ENCODE assay signal across 25 mouse cellular contexts in the genomic region with DNA sequence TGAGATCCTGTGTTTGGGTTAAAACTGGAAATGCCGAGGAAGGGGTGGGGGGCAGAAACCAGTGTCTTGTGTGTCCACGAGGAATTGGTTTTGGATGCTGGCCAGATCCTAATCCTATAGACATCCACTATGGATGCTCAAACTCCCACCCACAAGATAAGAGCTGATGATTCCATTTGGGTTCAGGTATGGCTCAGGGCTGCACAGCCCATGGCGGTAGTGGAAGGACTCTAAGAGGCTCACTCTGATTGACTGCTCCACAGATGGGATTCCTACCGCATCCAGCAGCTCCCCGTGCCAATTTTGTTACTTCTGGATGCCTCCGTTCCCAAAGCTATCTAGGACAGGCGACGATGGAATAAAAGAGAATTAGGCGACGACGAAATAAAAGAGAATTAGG. TPM values are rescaled to one million over a fixed set of nuclear protein-coding genes. Genes with fewer than 3 reads are reported as not detected.
DNase-seq lines count a peak whose midpoint lies in the region; ATAC-seq and TF ChIP-seq lines count a peak whose summit lies in the region.
"Had no signal": no experiment of that assay in that cellular context is flagged by ENCODE, and none has a peak within 500 bp of the region (broad histone marks: within the 10 kb centered on the region; RNA-seq: fewer than 3 reads in every experiment).

No protein-coding gene starts in this region.

- no peak overlapping the region for H3K9ac ChIP-seq in midbrain, embryonic 11.5 days (ENCODE audit: low read length)
- H3K9ac ChIP-seq: forebrain, postnatal 0 days; hindbrain, embryonic 14.5 days; intestine, embryonic 15.5 days had no signal

- peak overlapping the region; percentile 93 for H3K27ac ChIP-seq in layer of hippocampus, adult 2 months
- peak overlapping the region; percentile 71 for H3K27ac ChIP-seq in cortical plate, adult 2 months (ENCODE audit: insufficient read depth, low read length)
- no peak overlapping the region for H3K27ac ChIP-seq in midbrain, embryonic 11.5 days (ENCODE audit: low read depth, low read length)
- H3K27ac ChIP-seq: forebrain, embryonic 10.5 days; gastrocnemius, adult 2 months; hindbrain, embryonic 14.5 days; intestine, embryonic 15.5 days had no signal

- no peaks in the 10 kb centered on the region for H3K9me3 ChIP-seq in midbrain, embryonic 11.5 days (ENCODE audit: control insufficient read depth, low read length)
- H3K9me3 ChIP-seq: forebrain, embryonic 10.5 days; intestine, embryonic 15.5 days had no signal

- no peak overlapping the region for H3K4me2 ChIP-seq in midbrain, embryonic 11.5 days
- H3K4me2 ChIP-seq: heart, embryonic 11.5 days; hindbrain, embryonic 14.5 days; intestine, embryonic 15.5 days had no signal

- H3K4me1 ChIP-seq in cortical plate, adult 2 months (ENCODE audit: control insufficient read depth, insufficient read depth, low read length), result peaks cover 55% of the 10 kb centered on the region
- peaks cover 4% of the 10 kb centered on the region; the same call in 1 of the 2 replicates for H3K4me1 ChIP-seq in midbrain, embryonic 11.5 days (ENCODE audit: control insufficient read depth, insufficient read depth, low read length)
- H3K4me1 ChIP-seq: intestine, embryonic 15.5 days had no signal

- no peak for ATAC-seq in midbrain, embryonic 11.5 days (ENCODE audit: low FRiP score)
- ATAC-seq: CD4-positive, CD25-positive, alpha-beta regulatory T cell, adult 4 months; forebrain, embryonic 14.5 days; forebrain, postnatal 0 days; intestine, embryonic 15.5 days had no signal

- WGBS in midbrain, embryonic 11.5 days, result 89% methylated on average over 11 of the region's 11 CpGs

- no peak for TF ChIP-seq POLR2A in cortical plate, adult 2 months (IDR thresholded peaks at IDR 0.05; ENCODE audit: extremely low read depth, insufficient read depth, low read length)

- H3K36me3 ChIP-seq in midbrain, embryonic 11.5 days (ENCODE audit: control insufficient read depth, insufficient read depth, low read length), result no peaks in the 10 kb centered on the region
- H3K36me3 ChIP-seq: forebrain, embryonic 10.5 days; intestine, embryonic 15.5 days had no signal

- no peak overlapping the region for H3K4me3 ChIP-seq in layer of hippocampus, adult 2 months
- no peak overlapping the region for H3K4me3 ChIP-seq in cortical plate, adult 2 months (ENCODE audit: insufficient read depth, low read length)
- no peak overlapping the region for H3K4me3 ChIP-seq in midbrain, embryonic 11.5 days (ENCODE audit: low read depth, low read length)
- H3K4me3 ChIP-seq: forebrain, embryonic 10.5 days; gastrocnemius, adult 2 months; intestine, embryonic 15.5 days had no signal

- peak; percentile 56 to 66 for DNase-seq in cerebellum, postnatal 25 days
- DNase-seq in cerebellum, adult 8-10 months, result no peak
- no peak for DNase-seq in layer of hippocampus, adult 2 months (ENCODE audit: low spot score in 2 of 2)
- no peak for DNase-seq in layer of hippocampus, postnatal 14 days (ENCODE audit: low spot score in 2 of 2)
- DNase-seq in brain, adult 2 months (ENCODE audit: low read depth, low spot score), result peak; percentile 74
- no peak for DNase-seq in midbrain, embryonic 11.5 days (ENCODE audit: low spot score, missing footprints)
- DNase-seq: adrenal gland, adult 2 months; adrenal gland, postnatal 14 days; forebrain, postnatal 0 days; gastrocnemius, adult 2 months; gastrocnemius, postnatal 14 days; heart, adult 11 months; kidney, adult 11 months had no signal

- H3K27me3 ChIP-seq in midbrain, embryonic 11.5 days (ENCODE audit: control insufficient read depth, insufficient read depth, low read length), result no peaks in the 10 kb centered on the region
- H3K27me3 ChIP-seq: intestine, embryonic 15.5 days had no signal

- no peak for TF ChIP-seq CTCF in layer of hippocampus, adult 2 months (conservative IDR thresholded peaks at IDR 0.05)
- no peak for TF ChIP-seq CTCF in cortical plate, adult 2 months (IDR thresholded peaks at IDR 0.05; ENCODE audit: extremely low read depth, insufficient read depth, low read length)

RNA-seq across cellular contexts. Expression of a gene that starts 20.6 kb away (rescaled TPM):
- total RNA-seq in layer of hippocampus, adult 2 months (2021), result 100 to 1,000 TPM; 375 to 387 TPM
- total RNA-seq in layer of hippocampus, postnatal 14 days (2021), result 100 to 1,000 TPM; 355 to 364 TPM
- 442 and 456 TPM in 2 replicates for polyA plus RNA-seq in cortical plate, adult 2 months (2012; rRNA removed)
- polyA plus RNA-seq in midbrain, embryonic 11.5 days (2014; fragmentation: Nextera tagmentation; extraction: Ambion mirVana), result 1.2 TPM in 2 replicates
- total RNA-seq: hematopoietic stem cell, adult 5-6 weeks; MEL had no signal
- polyA plus RNA-seq: C2C12; CD4-positive, CD25-positive, alpha-beta regulatory T cell, adult 4 months; heart, embryonic 14.5 days; heart, postnatal 0 days had no signal

RNA-seq across cellular contexts. Expression of a gene that starts 58.5 kb away (rescaled TPM):
- 10 to 100 TPM; 29.5 to 31.9 TPM for total RNA-seq in layer of hippocampus, adult 2 months (2021)
- total RNA-seq in layer of hippocampus, postnatal 14 days (2021), result 10 to 100 TPM; 19.6 to 20.1 TPM
- 33.7 and 35.3 TPM in 2 replicates for polyA plus RNA-seq in cortical plate, adult 2 months (2012; rRNA removed)
- polyA plus RNA-seq in midbrain, embryonic 11.5 days (2014; fragmentation: Nextera tagmentation; extraction: Ambion mirVana), result 11.9 and 12.4 TPM in 2 replicates

Comparison
In these comparisons a context has a peak if more than half of its experiments do, and no peak if none do; other contexts are left out.
1. DNase-seq: peak in cerebellum, postnatal 25 days (2 of 2) and brain, adult 2 months (single experiment); none in cerebellum, adult 8-10 months (single experiment), layer of hippocampus, adult 2 months (0 of 2), layer of hippocampus, postnatal 14 days (0 of 2) and midbrain, embryonic 11.5 days (single experiment).